Mouse (Mus musculus) erythroblast, embryonic 14.5 days (primary cell): ENCODE data around the gene Stam.

Experiments used
- GATA1 ChIP-seq: IDR thresholded peaks from 2 replicates; pipeline ENCODE4 v1.6.1; 2012; ENCODE audit warnings: low read length, inconsistent platforms, mixed read lengths
- TAL1 ChIP-seq: IDR thresholded peaks from 3 replicates; pipeline ENCODE4 v1.6.1; 2012; ENCODE audit warnings: low read length, inconsistent platforms, mixed read lengths

- TF ChIP-seq TAL1 (no peak), GATA1 (no peak)
Measured at GRCm38 (mm10) chr2:14102603-14103002, 28.7 kb downstream of the Stam start.
